Mouse (Mus musculus): ENCODE data around the gene Eif1ax.

DNA sequence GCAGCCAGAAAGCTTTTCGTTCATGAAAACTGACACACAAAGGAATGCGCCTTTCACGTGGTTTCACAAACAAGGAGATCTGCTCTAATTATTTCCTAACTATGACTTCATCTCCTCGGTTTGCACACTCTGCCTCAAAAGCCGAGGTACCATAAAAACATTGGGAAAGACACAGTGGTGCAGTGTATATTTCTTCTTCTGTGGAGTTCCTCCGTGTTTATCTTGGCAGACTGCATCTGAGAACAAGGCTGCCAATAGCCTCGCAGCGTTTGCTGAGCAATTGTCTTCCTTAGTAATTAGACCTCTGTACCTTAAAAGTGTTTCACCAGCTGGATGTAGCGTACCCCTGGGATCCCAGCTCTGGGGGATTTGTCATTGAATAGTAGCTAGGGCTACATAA lies 15.1 kb downstream of the Eif1ax start:
- no peak for TF ChIP-seq CTCF (conservative IDR thresholded peaks at IDR 0.05 in 1 of 2, IDR thresholded peaks at IDR 0.05 in 1 of 2; ENCODE audit: low read depth in 2 of 2, low read length in 2 of 2)
- no peak for TF ChIP-seq POLR2A (IDR thresholded peaks at IDR 0.05; ENCODE audit: low read depth, low read length)
- no peak for TF ChIP-seq MYC (IDR thresholded peaks at IDR 0.05; ENCODE audit: low read depth, low read length)
- no peak for TF ChIP-seq EP300 (IDR thresholded peaks at IDR 0.05; ENCODE audit: low read length)
- no peak for TF ChIP-seq ZNF384 (IDR thresholded peaks at IDR 0.05; ENCODE audit: low read depth, low read length)
- TF ChIP-seq ETS1 (conservative IDR thresholded peaks at IDR 0.05; ENCODE audit: low read depth, low read length), result no peak
- no peak for TF ChIP-seq KAT2A (IDR thresholded peaks at IDR 0.05; ENCODE audit: insufficient replicate concordance, low read length)
- no peak for TF ChIP-seq PAX5 (IDR thresholded peaks at IDR 0.05; ENCODE audit: low read length)
- TF ChIP-seq POLR2AphosphoS2 (IDR thresholded peaks at IDR 0.05; ENCODE audit: low read depth, low read length), result no peak
- TF ChIP-seq JUN (IDR thresholded peaks at IDR 0.05; ENCODE audit: insufficient read depth, low read depth, low read length), result no peak
- no peak for TF ChIP-seq CHD2 (IDR thresholded peaks at IDR 0.05; ENCODE audit: low read length)
- no peak for TF ChIP-seq BHLHE40 (IDR thresholded peaks at IDR 0.05; ENCODE audit: low read depth, low read length)
- no peak for TF ChIP-seq CHD1 (IDR thresholded peaks at IDR 0.05; ENCODE audit: low read depth, low read length)
- TF ChIP-seq RCOR1 (conservative IDR thresholded peaks at IDR 0.05; ENCODE audit: low read depth, low read length), result no peak
